Mouse (Mus musculus): Measurements from ENCODE around the gene Hoxb13. TPM values are rescaled to one million over a fixed set of nuclear protein-coding genes. Genes with fewer than 3 reads are reported as not detected.

Hoxb13 gene
- polyA plus RNA-seq, 1 experiment from 2014 or later: not detected

GRCm38 (mm10) chr11:96175951-96176530, 18.1 kb upstream of the Hoxb13 start:
- DNase-seq (ENCODE audit: low spot score): no peak
- Histone ChIP-seq H3K4me2 (ENCODE audit: low read length) (no peak overlapping the region), H3K36me3 (ENCODE audit: insufficient read depth, low read length) (no peaks in the 10 kb centered on the region), H3K4me3 (replicated peaks; ENCODE audit: low read depth, low read length) (no peak overlapping the region), H3K27ac (no peak overlapping the region), H3K9ac (ENCODE audit: low read depth, low read length) (no peak overlapping the region), H3K27me3 (ENCODE audit: insufficient read depth, low read length) (peaks cover 94% of the 10 kb centered on the region), H3K9me3 (replicated peaks; ENCODE audit: low read length) (no peaks in the 10 kb centered on the region), H3K4me1 (replicated peaks; ENCODE audit: insufficient read depth, low read length) (0 out of 2 replicates have a peak, but pooled peaks cover 3% of the 10 kb centered on the region)
- TF ChIP-seq CTCF (IDR thresholded peaks at IDR 0.05; ENCODE audit: low read depth): no peak
- WGBS: 3% methylated on average over 9 of the region's 9 CpGs
- no peak for ATAC-seq (replicated peaks; ENCODE audit: low FRiP score, low read depth)

GRCm38 (mm10) chr11:96176841-96177240, 17.3 kb upstream of the Hoxb13 start:
- no peak overlapping the region for H3K27ac ChIP-seq

GRCm38 (mm10) chr11:96177546-96178174, 16.5 kb upstream of the Hoxb13 start:
- no peak for DNase-seq (ENCODE audit: low spot score)
- WGBS: under 1% methylated on average over 27 of the region's 27 CpGs
- H3K4me3 ChIP-seq (replicated peaks; ENCODE audit: low read depth, low read length): no peak overlapping the region
- H3K4me2 ChIP-seq (ENCODE audit: low read length): no peak overlapping the region
- H3K4me1 ChIP-seq (replicated peaks; ENCODE audit: insufficient read depth, low read length): 0 out of 2 replicates have a peak, but pooled peaks cover 3% of the 10 kb centered on the region
- TF ChIP-seq CTCF (IDR thresholded peaks at IDR 0.05; ENCODE audit: low read depth): no peak
- H3K9me3 ChIP-seq (replicated peaks; ENCODE audit: low read length): no peaks in the 10 kb centered on the region
- no peak overlapping the region for H3K9ac ChIP-seq (ENCODE audit: low read depth, low read length)
- ATAC-seq (replicated peaks; ENCODE audit: low FRiP score, low read depth): no peak
- H3K27me3 ChIP-seq (ENCODE audit: insufficient read depth, low read length): peaks cover 94% of the 10 kb centered on the region
- H3K36me3 ChIP-seq (ENCODE audit: insufficient read depth, low read length): no peaks in the 10 kb centered on the region
- no peak overlapping the region for H3K27ac ChIP-seq

More at GRCm38 (mm10) chr11:96176841-96177240, 17.3 kb upstream of the Hoxb13 start:
- Histone ChIP-seq H3K9ac (ENCODE audit: low read depth, low read length) (no peak overlapping the region), H3K4me1 (replicated peaks; ENCODE audit: insufficient read depth, low read length) (0 out of 2 replicates have a peak, but pooled peaks cover 3% of the 10 kb centered on the region), H3K27me3 (ENCODE audit: insufficient read depth, low read length) (peaks cover 94% of the 10 kb centered on the region), H3K4me3 (replicated peaks; ENCODE audit: low read depth, low read length) (no peak overlapping the region), H3K9me3 (replicated peaks; ENCODE audit: low read length) (no peaks in the 10 kb centered on the region), H3K36me3 (ENCODE audit: insufficient read depth, low read length) (no peaks in the 10 kb centered on the region), H3K4me2 (ENCODE audit: low read length) (no peak overlapping the region)
- DNase-seq (ENCODE audit: low spot score): no peak
- ATAC-seq (replicated peaks; ENCODE audit: low FRiP score, low read depth): no peak
- TF ChIP-seq CTCF (IDR thresholded peaks at IDR 0.05; ENCODE audit: low read depth): no peak
- WGBS: 2% methylated on average over 10 of the region's 10 CpGs

- no peak overlapping the region for H3K9ac ChIP-seq (ENCODE audit: low read depth, low read length)
- WGBS: 3% methylated on average over 8 of the region's 8 CpGs
- no peak overlapping the region for H3K27ac ChIP-seq
- ATAC-seq (replicated peaks; ENCODE audit: low FRiP score, low read depth) (no peak), DNase-seq (ENCODE audit: low spot score) (no peak)
- H3K27me3 ChIP-seq (ENCODE audit: insufficient read depth, low read length): peaks cover 94% of the 10 kb centered on the region
- TF ChIP-seq CTCF (IDR thresholded peaks at IDR 0.05; ENCODE audit: low read depth): no peak
- no peak overlapping the region for H3K4me2 ChIP-seq (ENCODE audit: low read length)
- H3K9me3 ChIP-seq (replicated peaks; ENCODE audit: low read length): no peaks in the 10 kb centered on the region
- H3K36me3 ChIP-seq (ENCODE audit: insufficient read depth, low read length): no peaks in the 10 kb centered on the region
- H3K4me3 ChIP-seq (replicated peaks; ENCODE audit: low read depth, low read length): no peak overlapping the region
- no peaks in the 10 kb centered on the region for H3K4me1 ChIP-seq (replicated peaks; ENCODE audit: insufficient read depth, low read length)
Observed at GRCm38 (mm10) chr11:96178356-96178755, 15.8 kb upstream of the Hoxb13 start.

GRCm38 (mm10) chr11:96178911-96179503, 15.1 kb upstream of the Hoxb13 start:
- TF ChIP-seq CTCF (IDR thresholded peaks at IDR 0.05; ENCODE audit: low read depth): no peak
- WGBS: 3% methylated on average over 6 of the region's 6 CpGs
- no peaks in the 10 kb centered on the region for H3K9me3 ChIP-seq (replicated peaks; ENCODE audit: low read length)
- no peak overlapping the region for H3K4me3 ChIP-seq (replicated peaks; ENCODE audit: low read depth, low read length)
- no peaks in the 10 kb centered on the region for H3K4me1 ChIP-seq (replicated peaks; ENCODE audit: insufficient read depth, low read length)
- H3K9ac ChIP-seq (ENCODE audit: low read depth, low read length): no peak overlapping the region
- no peak overlapping the region for H3K27ac ChIP-seq
- H3K27me3 ChIP-seq (ENCODE audit: insufficient read depth, low read length): peaks cover 94% of the 10 kb centered on the region
- ATAC-seq (replicated peaks; ENCODE audit: low FRiP score, low read depth): no peak
- H3K36me3 ChIP-seq (ENCODE audit: insufficient read depth, low read length): no peaks in the 10 kb centered on the region
- no peak overlapping the region for H3K4me2 ChIP-seq (ENCODE audit: low read length)
- no peak for DNase-seq (ENCODE audit: low spot score)

GRCm38 (mm10) chr11:96181061-96181460, 13.1 kb upstream of the Hoxb13 start:
- Histone ChIP-seq H3K27me3 (ENCODE audit: insufficient read depth, low read length) (peaks cover 94% of the 10 kb centered on the region), H3K4me2 (ENCODE audit: low read length) (no peak overlapping the region), H3K27ac (no peak overlapping the region), H3K36me3 (ENCODE audit: insufficient read depth, low read length) (no peaks in the 10 kb centered on the region), H3K4me3 (replicated peaks; ENCODE audit: low read depth, low read length) (no peak overlapping the region), H3K9ac (ENCODE audit: low read depth, low read length) (no peak overlapping the region), H3K9me3 (replicated peaks; ENCODE audit: low read length) (no peaks in the 10 kb centered on the region), H3K4me1 (replicated peaks; ENCODE audit: insufficient read depth, low read length) (no peaks in the 10 kb centered on the region)
- no peak for DNase-seq (ENCODE audit: low spot score)
- no peak for ATAC-seq (replicated peaks; ENCODE audit: low FRiP score, low read depth)
- TF ChIP-seq CTCF (IDR thresholded peaks at IDR 0.05; ENCODE audit: low read depth): no peak
- WGBS: 17% methylated on average over 4 of the region's 4 CpGs
